Mouse (Mus musculus) adrenal gland, postnatal 10 days (tissue): ENCODE results near the gene Pml. TPM values are rescaled to one million over a fixed set of nuclear protein-coding genes. Genes with fewer than 3 reads are reported as not detected.

Source experiments
- DNase-seq: peaks from one replicate; pipeline ENCODE4 v3.0.0; 2021; ENCODE audit warnings: mixed read lengths
- microRNA-seq: library from miRNA; unstranded; fragments of <30 nt; microRNA quantifications from one replicate; pipeline ENCODE4 v1.2.0, GENCODE M21; 2021
- total RNA-seq, 2 experiments: library from RNA; stranded (reverse); gene quantifications; 2 replicates each; pipeline ENCODE4 v1.2.3; 2021

Gene Pml
- total RNA-seq, 2 experiments from 2014 or later: 21.8 to 25.6 TPM

DNA sequence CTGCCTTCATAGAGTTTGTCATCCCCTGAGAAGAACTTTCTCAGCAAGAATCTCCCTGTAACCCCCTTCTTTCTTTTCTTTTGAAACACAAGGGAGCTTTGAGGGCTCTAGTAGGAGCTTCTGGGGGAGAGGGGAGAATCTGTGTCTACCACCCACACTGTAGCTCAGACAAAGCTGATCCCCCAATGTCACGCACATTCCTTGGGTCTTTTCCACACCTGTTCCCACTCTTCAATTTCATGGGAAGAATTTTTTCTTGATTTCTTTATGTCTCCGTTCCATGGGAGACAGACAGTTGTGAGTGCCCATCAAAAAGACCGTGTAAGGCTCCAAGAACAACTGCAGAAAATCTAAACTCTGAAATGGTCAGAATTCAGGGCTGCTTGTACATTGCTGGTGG, 80.7 kb downstream of the Pml start:
- DNase-seq: no peak

Small RNAs within 50 kb of the gene (microRNA-seq; reads per million reads assigned to microRNA genes)
- not detected for gene Mir6385

Other genes with a start within 250 kb of the Pml start
- gene Cyp11a1, start 243.4 kb downstream of the Pml start, total RNA-seq: 1,000 to 10,000 TPM; 1,564 to 1,873 TPM
- 1 to 10 TPM; 1.1 to 1.3 TPM for gene Stra6, start 186.0 kb downstream of the Pml start, total RNA-seq
- gene Ccdc33, start 131.0 kb downstream of the Pml start, total RNA-seq: under 1 TPM in 1 of 2 experiments, not detected in 1; 0.12 TPM
- gene Islr, start 45.5 kb downstream of the Pml start, total RNA-seq: 10 to 100 TPM; 46.5 to 47.1 TPM
- 10 to 100 TPM in 1 of 2 experiments, 1 to 10 TPM in 1; 5.0 to 11.0 TPM for gene Islr2, start 45.5 kb downstream of the Pml start, total RNA-seq
- gene Stoml1, start 3.4 kb upstream of the Pml start, total RNA-seq: 10 to 100 TPM; 14.6 to 22.4 TPM
- 10 to 100 TPM; 49.1 to 49.2 TPM for gene Loxl1, start 63.4 kb upstream of the Pml start, total RNA-seq
- gene Tbc1d21, start 120.7 kb upstream of the Pml start, total RNA-seq: not detected
- gene Insyn1, start 238.8 kb upstream of the Pml start, total RNA-seq: 10 to 100 TPM in 1 of 2 experiments, 1 to 10 TPM in 1; 9.6 to 10.7 TPM